Mouse (Mus musculus) lung, postnatal 0 days (tissue): Measurements from ENCODE around the gene Adamts18.

Experiments used
- CTCF ChIP-seq: IDR thresholded peaks from 2 replicates; pipeline ENCODE4 v1.5.1; 2016; ENCODE audit warnings: antibody characterized with exemption, mild to moderate bottlenecking
- EP300 ChIP-seq: IDR thresholded peaks from 2 replicates; pipeline ENCODE4 v1.6.1; 2016; ENCODE audit warnings: antibody characterized with exemption, mild to moderate bottlenecking, control low read depth

GRCm38 (mm10) chr8:113762101-113762500 is 86.4 kb downstream of the Adamts18 start:
- no peak for TF ChIP-seq EP300
- TF ChIP-seq CTCF = no peak
